Mouse (Mus musculus) hindbrain, embryonic 15.5 days (tissue): ENCODE results near the gene Parp9. TPM values are rescaled to one million over a fixed set of nuclear protein-coding genes. Genes with fewer than 3 reads are reported as not detected.

ENCODE experiments used
- polyA plus RNA-seq: library from polyadenylated mRNA; unstranded; fragments of >200 nt; fragmentation: Nextera tagmentation; extraction: Ambion mirVana; gene quantifications from 2 replicates; pipeline ENCODE4 v1.2.1, GENCODE M21; 2015

Parp9 gene
- polyA plus RNA-seq, 1 experiment from 2014 or later: 1.8 TPM

Other genes with a start within 250 kb of the Parp9 start
- gene Dirc2, start 169.1 kb upstream of the Parp9 start, polyA plus RNA-seq: 33.9 and 34.8 TPM in 2 replicates
- gene Hspbap1, start 168.1 kb upstream of the Parp9 start, polyA plus RNA-seq: 14.5 and 17.1 TPM in 2 replicates
- gene Parp14, start 66.9 kb upstream of the Parp9 start, polyA plus RNA-seq: 0.34 and 0.77 TPM in 2 replicates
- gene Dtx3l, start 681 bp downstream of the Parp9 start, polyA plus RNA-seq: 1.5 and 2.0 TPM in 2 replicates
- gene Kpna1, start 40.3 kb downstream of the Parp9 start, polyA plus RNA-seq: 67.7 and 72.9 TPM in 2 replicates
- 12.3 and 12.4 TPM in 2 replicates for gene Wdr5b, start 102.7 kb downstream of the Parp9 start, polyA plus RNA-seq
- 138 and 151 TPM in 2 replicates for gene Fam162a, start 133.1 kb downstream of the Parp9 start, polyA plus RNA-seq
- 27.6 and 28.8 TPM in 2 replicates for gene Ccdc58, start 133.2 kb downstream of the Parp9 start, polyA plus RNA-seq
- 0.06 TPM in 1 of 2 replicates, not detected in the other for gene Csta1, start 192.8 kb downstream of the Parp9 start, polyA plus RNA-seq
- gene Stfa2l1, start 218.3 kb downstream of the Parp9 start, polyA plus RNA-seq: not detected in 2 replicates
- 0.62 and 0.67 TPM in 2 replicates for gene Gm5483, start 245.7 kb downstream of the Parp9 start, polyA plus RNA-seq